Mouse (Mus musculus) limb, embryonic 14.5 days (tissue): ENCODE data around the gene Gm853. TPM values are rescaled to one million over a fixed set of nuclear protein-coding genes. Genes with fewer than 3 reads are reported as not detected.

Experiments used
- ATAC-seq: fragments of 200-750 bp; cut with Nextera tagmentation; 2 replicates; pipeline ENCODE4 v1.8.0; 2017; ENCODE audit warnings: low read depth, moderate number of reproducible peaks, moderate TSS enrichment; ENCODE audit not compliant: low FRiP score
- DNase-seq: peaks from one replicate; pipeline ENCODE4 v3.0.0-alpha.2; 2015; ENCODE audit warnings: low spot score
- H3K27ac ChIP-seq: fragments of 300-500 bp; sonication (generic); replicated peaks from 2 replicates; pipeline ENCODE4 v1.5.1; 2014; ENCODE audit warnings: low read depth, mild to moderate bottlenecking, low read length, moderate library complexity, mixed read lengths
- H3K27me3 ChIP-seq: fragments of 300-500 bp; sonication (generic); 2 replicates; pipeline ENCODE4 v1.6.1; 2014; ENCODE audit warnings: low read length, mixed read lengths; ENCODE audit not compliant: control insufficient read depth, insufficient read depth
- H3K36me3 ChIP-seq: fragments of 300-500 bp; sonication (generic); 2 replicates; pipeline ENCODE4 v1.6.1; 2014; ENCODE audit warnings: mild to moderate bottlenecking, low read length, moderate library complexity, mixed read lengths; ENCODE audit not compliant: control insufficient read depth, insufficient read depth
- H3K4me1 ChIP-seq: fragments of 300-500 bp; sonication (generic); 2 replicates; pipeline ENCODE4 v1.6.1; 2014; ENCODE audit warnings: antibody characterized with exemption, low read length, mixed read lengths; ENCODE audit not compliant: control insufficient read depth, insufficient read depth
- H3K4me2 ChIP-seq: fragments of 300-500 bp; sonication (generic); replicated peaks from 2 replicates; pipeline ENCODE4 v1.6.1; 2014; ENCODE audit warnings: low read depth, mild to moderate bottlenecking, low read length, moderate library complexity; ENCODE audit not compliant: severe bottlenecking
- H3K4me3 ChIP-seq: fragments of 300-500 bp; sonication (generic); replicated peaks from 2 replicates; pipeline ENCODE4 v1.5.1; 2014; ENCODE audit warnings: low read length
- H3K9ac ChIP-seq: fragments of 300-500 bp; sonication (generic); 2 replicates; pipeline ENCODE4 v1.6.1; 2014; ENCODE audit warnings: mild to moderate bottlenecking, low read depth, low read length, moderate library complexity; ENCODE audit not compliant: severe bottlenecking
- H3K9me3 ChIP-seq: fragments of 300-500 bp; sonication (generic); 2 replicates; pipeline ENCODE4 v1.6.1; 2016; ENCODE audit warnings: low read length; ENCODE audit not compliant: control insufficient read depth
- POLR2A ChIP-seq: fragments of 200-500 bp; IDR thresholded peaks from 2 replicates; pipeline ENCODE4 v1.8.0; 2012; ENCODE audit warnings: inconsistent platforms, mild to moderate bottlenecking, moderate library complexity, borderline replicate concordance; ENCODE audit not compliant: insufficient read depth, insufficient read length; ENCODE audit errors: extremely low read depth
- WGBS: fragments of 180-500 bp; shearing (Covaris S2); extraction: QIAGEN DNeasy Blood & Tissue Kit; methylation state at CpG from one replicate; pipeline ENCODE4 v1.1.7; 2014; 5-methylcytosine and 5-hydroxymethylcytosine counted together
- polyA plus RNA-seq, 2 experiments: library from polyadenylated mRNA; depleted of rRNA in 1 of 2; stranded (reverse) in 1 of 2; unstranded in 1 of 2; fragments of >200 nt; fragmentation: Nextera tagmentation in 1 of 2; extraction: Ambion mirVana in 1 of 2; gene quantifications; 2 replicates each; pipeline versions ENCODE4 v1.2.1 to v1.2.3; 2012 to 2014

Gm853 gene
- polyA plus RNA-seq, 2 experiments: 0.03 TPM; not detected in 1

DNA sequence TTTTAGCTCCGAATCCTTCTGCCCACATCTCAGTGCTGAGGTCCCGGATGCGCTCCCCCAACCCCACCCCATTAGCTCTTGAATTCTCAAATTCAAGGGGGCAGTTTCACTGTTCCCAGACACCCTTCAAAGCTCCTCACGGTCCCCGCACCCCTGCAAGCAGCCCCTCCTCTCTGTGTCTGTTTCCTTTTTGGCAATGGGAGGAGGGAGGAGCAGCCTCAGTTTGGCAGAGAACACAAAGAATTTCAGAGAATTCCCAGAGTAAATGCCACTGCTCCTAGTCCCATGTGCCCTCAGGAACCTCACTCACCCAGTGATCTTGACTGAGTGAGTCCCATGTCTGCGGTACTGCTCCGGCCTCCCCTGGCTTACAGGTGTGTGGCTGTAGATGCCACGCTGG lies 55.6 kb downstream of the Gm853 start:
- H3K27me3 ChIP-seq: no peaks in the 10 kb centered on the region
- H3K4me2 ChIP-seq: no peak overlapping the region
- H3K36me3 ChIP-seq: no peaks in the 10 kb centered on the region
- ATAC-seq (no peak), DNase-seq (no peak)
- peaks cover 39% of the 10 kb centered on the region for H3K4me1 ChIP-seq
- H3K4me3 ChIP-seq: no peak overlapping the region
- WGBS: 72% methylated on average over 8 of the region's 8 CpGs
- no peaks in the 10 kb centered on the region for H3K9me3 ChIP-seq
- H3K9ac ChIP-seq: no peak overlapping the region; the same call in 1 of the 2 replicates
- TF ChIP-seq POLR2A: no peak
- no peak overlapping the region for H3K27ac ChIP-seq

DNA sequence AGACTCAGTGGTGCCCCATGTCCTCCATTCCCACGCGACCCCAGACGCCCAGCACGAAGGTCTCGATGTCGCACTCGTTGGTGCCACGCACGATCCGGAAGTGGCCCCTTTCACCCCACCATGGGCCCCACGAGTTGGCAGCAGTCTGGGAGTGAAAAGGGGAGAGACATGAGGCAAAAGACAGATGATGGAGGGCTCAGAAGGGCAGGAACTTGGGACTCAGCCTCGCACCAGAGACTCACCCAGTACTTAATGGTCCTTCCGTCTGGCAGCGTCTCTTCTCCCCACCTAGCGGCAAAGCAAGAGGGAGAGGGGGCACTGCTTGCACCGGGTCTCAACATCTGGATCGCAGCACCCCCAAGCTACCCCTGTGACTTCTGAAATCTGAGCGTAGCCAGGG lies 56.1 kb downstream of the Gm853 start:
- Histone ChIP-seq H3K9ac (no peak overlapping the region; the same call in 1 of the 2 replicates), H3K4me2 (no peak overlapping the region), H3K4me1 (peaks cover 34% of the 10 kb centered on the region), H3K9me3 (no peaks in the 10 kb centered on the region), H3K27me3 (no peaks in the 10 kb centered on the region), H3K36me3 (no peaks in the 10 kb centered on the region), H3K27ac (no peak overlapping the region), H3K4me3 (no peak overlapping the region)
- ATAC-seq (no peak), DNase-seq (no peak)
- WGBS: 67% methylated on average over 18 of the region's 18 CpGs
- TF ChIP-seq POLR2A: no peak

DNA sequence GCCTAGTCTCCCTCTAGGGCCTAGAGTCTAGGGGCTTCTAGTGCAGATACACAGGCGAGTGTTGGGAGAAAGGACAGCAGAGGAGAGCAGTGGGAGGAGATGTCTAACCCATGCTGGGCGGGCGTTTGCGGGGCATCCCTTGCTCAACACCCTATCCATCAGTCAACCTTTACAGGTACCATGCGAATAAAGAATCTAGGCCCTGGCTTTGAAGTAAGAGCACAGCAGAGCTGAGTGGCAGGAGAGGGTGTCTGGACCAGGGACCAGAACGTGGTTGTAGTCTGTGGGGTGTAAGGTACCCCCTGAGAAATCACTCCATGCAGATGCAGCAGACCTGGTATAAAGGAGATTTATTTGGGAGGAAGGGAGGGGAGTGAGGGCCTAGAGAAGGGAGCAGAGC lies 58.1 kb downstream of the Gm853 start:
- DNase-seq: no peak
- no peak overlapping the region for H3K4me3 ChIP-seq
- WGBS: 79% methylated on average over 6 of the region's 6 CpGs
- H3K9ac ChIP-seq: no peak overlapping the region
- H3K4me1 ChIP-seq: peaks cover 34% of the 10 kb centered on the region
- H3K9me3 ChIP-seq: no peaks in the 10 kb centered on the region
- no peak for TF ChIP-seq POLR2A
- no peaks in the 10 kb centered on the region for H3K27me3 ChIP-seq
- ATAC-seq: no peak
- no peaks in the 10 kb centered on the region for H3K36me3 ChIP-seq
- H3K4me2 ChIP-seq: no peak overlapping the region
- H3K27ac ChIP-seq: no peak overlapping the region

- Histone ChIP-seq H3K4me3 (peak overlapping the region; percentile 10; the same call in 1 of the 2 replicates), H3K27ac (no peak overlapping the region), H3K4me2 (peak overlapping the region; percentile 41), H3K4me1 (peaks cover 32% of the 10 kb centered on the region), H3K36me3 (no peaks in the 10 kb centered on the region), H3K27me3 (no peaks in the 10 kb centered on the region), H3K9ac (peak overlapping the region; percentile 34), H3K9me3 (no peaks in the 10 kb centered on the region)
- ATAC-seq: no peak
- 7% methylated on average over 19 of the region's 20 CpGs for WGBS
- no peak for TF ChIP-seq POLR2A
- no peak for DNase-seq
Measured at GRCm38 (mm10) chr4:130163391-130163861, 58.8 kb downstream of the Gm853 start.

- Histone ChIP-seq H3K9ac (no peak overlapping the region), H3K4me1 (peaks cover 20% of the 10 kb centered on the region), H3K27ac (no peak overlapping the region), H3K27me3 (no peaks in the 10 kb centered on the region), H3K36me3 (no peaks in the 10 kb centered on the region), H3K9me3 (no peaks in the 10 kb centered on the region), H3K4me2 (no peak overlapping the region), H3K4me3 (no peak overlapping the region)
- 38% methylated on average over 4 of the region's 4 CpGs for WGBS
- TF ChIP-seq POLR2A: no peak
- DNase-seq: no peak
- ATAC-seq: no peak
Measured at GRCm38 (mm10) chr4:130161349-130161748, 60.9 kb downstream of the Gm853 start.

Other genes with a start within 250 kb of the Gm853 start
- 52.3 and 73.4 TPM in 2 replicates for gene Adgrb2, start 237.5 kb downstream of the Gm853 start, polyA plus RNA-seq (2012; rRNA removed)
- gene Adgrb2, start 237.5 kb downstream of the Gm853 start, polyA plus RNA-seq (2014; fragmentation: Nextera tagmentation; extraction: Ambion mirVana): 7.2 and 9.2 TPM in 2 replicates
- 254 and 284 TPM in 2 replicates for gene Col16a1, start 174.6 kb downstream of the Gm853 start, polyA plus RNA-seq (2012; rRNA removed)
- gene Col16a1, start 174.6 kb downstream of the Gm853 start, polyA plus RNA-seq (2014; fragmentation: Nextera tagmentation; extraction: Ambion mirVana): 153 TPM in 2 replicates
- 55.8 and 71.7 TPM in 2 replicates for gene Pef1, start 119.8 kb downstream of the Gm853 start, polyA plus RNA-seq (2012; rRNA removed)
- 74.6 and 75.4 TPM in 2 replicates for gene Pef1, start 119.8 kb downstream of the Gm853 start, polyA plus RNA-seq (2014; fragmentation: Nextera tagmentation; extraction: Ambion mirVana)
- 0.10 and 0.37 TPM in 2 replicates for gene Hcrtr1, start 83.0 kb downstream of the Gm853 start, polyA plus RNA-seq (2012; rRNA removed)
- gene Hcrtr1, start 83.0 kb downstream of the Gm853 start, polyA plus RNA-seq (2014; fragmentation: Nextera tagmentation; extraction: Ambion mirVana): 0.08 TPM in 1 of 2 replicates, not detected in the other
- gene Tinagl1, start 47.3 kb downstream of the Gm853 start, polyA plus RNA-seq (2012; rRNA removed): 19.9 and 23.9 TPM in 2 replicates
- gene Tinagl1, start 47.3 kb downstream of the Gm853 start, polyA plus RNA-seq (2014; fragmentation: Nextera tagmentation; extraction: Ambion mirVana): 13.6 and 14.2 TPM in 2 replicates
- gene Serinc2, start 56.8 kb upstream of the Gm853 start, polyA plus RNA-seq (2012; rRNA removed): 161 and 261 TPM in 2 replicates
- gene Serinc2, start 56.8 kb upstream of the Gm853 start, polyA plus RNA-seq (2014; fragmentation: Nextera tagmentation; extraction: Ambion mirVana): 150 and 186 TPM in 2 replicates
- gene Fabp3, start 86.2 kb upstream of the Gm853 start, polyA plus RNA-seq (2012; rRNA removed): 34.7 and 41.6 TPM in 2 replicates
- gene Fabp3, start 86.2 kb upstream of the Gm853 start, polyA plus RNA-seq (2014; fragmentation: Nextera tagmentation; extraction: Ambion mirVana): 34.0 and 47.3 TPM in 2 replicates
- gene Gm10570, start 86.3 kb upstream of the Gm853 start, polyA plus RNA-seq (2012; rRNA removed): 0.30 TPM in 1 of 2 replicates, not detected in the other
- not detected in 2 replicates for gene Gm10570, start 86.3 kb upstream of the Gm853 start, polyA plus RNA-seq (2014; fragmentation: Nextera tagmentation; extraction: Ambion mirVana)
- 25.9 and 33.3 TPM in 2 replicates for gene Zcchc17, start 137.5 kb upstream of the Gm853 start, polyA plus RNA-seq (2012; rRNA removed)
- 76.3 and 79.3 TPM in 2 replicates for gene Zcchc17, start 137.5 kb upstream of the Gm853 start, polyA plus RNA-seq (2014; fragmentation: Nextera tagmentation; extraction: Ambion mirVana)
- 100 and 106 TPM in 2 replicates for gene Snrnp40, start 137.7 kb upstream of the Gm853 start, polyA plus RNA-seq (2012; rRNA removed)
- 137 and 141 TPM in 2 replicates for gene Snrnp40, start 137.7 kb upstream of the Gm853 start, polyA plus RNA-seq (2014; fragmentation: Nextera tagmentation; extraction: Ambion mirVana)